ENCODE assay signal across 8 mouse cellular contexts in genomic region chr15:79803533-79804351, GRCm38 (mm10). TPM values are rescaled to one million over a fixed set of nuclear protein-coding genes. Genes with fewer than 3 reads are reported as not detected.
DNase-seq lines count a peak whose midpoint lies in the region; ATAC-seq lines count a peak whose summit lies in the region.

No protein-coding gene starts in this region.

- 5% methylated on average over 68 of the region's 81 CpGs for WGBS in lung, embryonic 16.5 days
- WGBS in heart, embryonic 15.5 days = 5% methylated on average over 81 of the region's 81 CpGs
- WGBS in limb, embryonic 15.5 days = 4% methylated on average over 81 of the region's 81 CpGs

- H3K4me2 ChIP-seq in lung, embryonic 16.5 days (ENCODE audit: low read depth, low read length) = peak overlapping the region; percentile 95
- H3K4me2 ChIP-seq in heart, embryonic 15.5 days = peak overlapping the region; percentile 97
- H3K4me2 ChIP-seq in limb, embryonic 15.5 days = peak overlapping the region; percentile 95

- H3K9ac ChIP-seq in lung, embryonic 16.5 days (ENCODE audit: low read length) = peak overlapping the region; percentile 66
- peak overlapping the region; percentile 63 for H3K9ac ChIP-seq in heart, embryonic 15.5 days
- peak overlapping the region; percentile 52 for H3K9ac ChIP-seq in limb, embryonic 15.5 days

- H3K27me3 ChIP-seq in lung, embryonic 16.5 days (ENCODE audit: control insufficient read depth, insufficient read depth, low read depth, low read length) = peaks cover 52% of the 10 kb centered on the region
- peaks cover 88% of the 10 kb centered on the region for H3K27me3 ChIP-seq in heart, embryonic 15.5 days
- peaks cover 87% of the 10 kb centered on the region for H3K27me3 ChIP-seq in limb, embryonic 15.5 days

- H3K9me3 ChIP-seq in lung, embryonic 16.5 days (ENCODE audit: control insufficient read depth, low read length) = no peaks in the 10 kb centered on the region
- no peaks in the 10 kb centered on the region for H3K9me3 ChIP-seq in heart, embryonic 15.5 days (replicated peaks)
- H3K9me3 ChIP-seq in limb, embryonic 15.5 days = no peaks in the 10 kb centered on the region

- DNase-seq in lung, postnatal 25 days (ENCODE audit: low spot score) = no peak
- peak; percentile 64 to 71 for DNase-seq in cerebellum, postnatal 25 days
- peak; percentile 25 for DNase-seq in retina, postnatal 7 days (ENCODE audit: low read depth, low spot score)
- DNase-seq in adipocyte (ENCODE audit: low spot score) = no peak
- no peak for DNase-seq in spleen, postnatal 36 days (ENCODE audit: low spot score in 2 of 2)

- H3K4me1 ChIP-seq in lung, embryonic 16.5 days (replicated peaks; ENCODE audit: control insufficient read depth, insufficient read depth, low read length) = peaks cover 11% of the 10 kb centered on the region; the same call in 1 of the 2 replicates
- peaks cover 19% of the 10 kb centered on the region for H3K4me1 ChIP-seq in heart, embryonic 15.5 days (replicated peaks)
- H3K4me1 ChIP-seq in limb, embryonic 15.5 days = peaks cover 22% of the 10 kb centered on the region

- peak; percentile 64 for ATAC-seq in lung, embryonic 16.5 days (ENCODE audit: low read depth)
- ATAC-seq in heart, embryonic 15.5 days (replicated peaks; ENCODE audit: insufficient number of reproducible peaks, insufficient read depth, low FRiP score, low read depth) = peak; percentile 66
- no peak for ATAC-seq in limb, embryonic 15.5 days (ENCODE audit: insufficient number of reproducible peaks, low FRiP score, low TSS enrichment, low read depth)

- peak overlapping the region; percentile 67 for H3K4me3 ChIP-seq in lung, embryonic 16.5 days (ENCODE audit: low read length)
- H3K4me3 ChIP-seq in heart, embryonic 15.5 days = peak overlapping the region; percentile 67
- H3K4me3 ChIP-seq in limb, embryonic 15.5 days = peak overlapping the region; percentile 68

- no peak overlapping the region for H3K27ac ChIP-seq in lung, embryonic 16.5 days (ENCODE audit: low read length)
- no peak overlapping the region for H3K27ac ChIP-seq in heart, embryonic 15.5 days
- no peak overlapping the region for H3K27ac ChIP-seq in limb, embryonic 15.5 days

- no peaks in the 10 kb centered on the region for H3K36me3 ChIP-seq in lung, embryonic 16.5 days (ENCODE audit: control insufficient read depth, insufficient read depth, low read length)
- H3K36me3 ChIP-seq in heart, embryonic 15.5 days = no peaks in the 10 kb centered on the region
- H3K36me3 ChIP-seq in limb, embryonic 15.5 days = no peaks in the 10 kb centered on the region

RNA-seq across cellular contexts. Expression of gene Nptxr, which starts 0.8 kb away (rescaled TPM):
- 2.2 and 2.4 TPM in 2 replicates for polyA plus RNA-seq in lung, embryonic 16.5 days (2015; fragmentation: Nextera tagmentation; extraction: Ambion mirVana)
- 1.8 and 3.6 TPM in 2 replicates for polyA plus RNA-seq in heart, embryonic 15.5 days (2015; fragmentation: Nextera tagmentation; extraction: Ambion mirVana)
- polyA plus RNA-seq in limb, embryonic 15.5 days (2015; fragmentation: Nextera tagmentation; extraction: Ambion mirVana) = 5.4 and 6.5 TPM in 2 replicates

RNA-seq across cellular contexts. Expression of gene Dnal4, which starts 26.1 kb away (rescaled TPM):
- polyA plus RNA-seq in lung, embryonic 16.5 days (2015; fragmentation: Nextera tagmentation; extraction: Ambion mirVana) = 66.9 and 72.1 TPM in 2 replicates
- 37.2 and 46.0 TPM in 2 replicates for polyA plus RNA-seq in heart, embryonic 15.5 days (2015; fragmentation: Nextera tagmentation; extraction: Ambion mirVana)
- polyA plus RNA-seq in limb, embryonic 15.5 days (2015; fragmentation: Nextera tagmentation; extraction: Ambion mirVana) = 67.1 and 70.2 TPM in 2 replicates

RNA-seq across cellular contexts. Expression of gene Npcd, which starts 30.3 kb away (rescaled TPM):
- 0.39 and 0.60 TPM in 2 replicates for polyA plus RNA-seq in lung, embryonic 16.5 days (2015; fragmentation: Nextera tagmentation; extraction: Ambion mirVana)
- polyA plus RNA-seq in heart, embryonic 15.5 days (2015; fragmentation: Nextera tagmentation; extraction: Ambion mirVana) = 0.27 TPM in 1 of 2 replicates, not detected in the other
- polyA plus RNA-seq in limb, embryonic 15.5 days (2015; fragmentation: Nextera tagmentation; extraction: Ambion mirVana) = 0.32 TPM in 1 of 2 replicates, not detected in the other

RNA-seq across cellular contexts. Expression of gene Cbx6, which starts 30.7 kb away (rescaled TPM):
- 73.5 and 80.7 TPM in 2 replicates for polyA plus RNA-seq in lung, embryonic 16.5 days (2015; fragmentation: Nextera tagmentation; extraction: Ambion mirVana)
- polyA plus RNA-seq in heart, embryonic 15.5 days (2015; fragmentation: Nextera tagmentation; extraction: Ambion mirVana) = 52.1 and 65.7 TPM in 2 replicates
- polyA plus RNA-seq in limb, embryonic 15.5 days (2015; fragmentation: Nextera tagmentation; extraction: Ambion mirVana) = 83.7 and 89.1 TPM in 2 replicates

Comparison
In these comparisons a context has a peak if more than half of its experiments do, and no peak if none do; other contexts are left out.
1. DNase-seq: peak in cerebellum, postnatal 25 days (2 of 2) and retina, postnatal 7 days (single experiment); none in lung, postnatal 25 days (single experiment), adipocyte (single experiment) and spleen, postnatal 36 days (0 of 2).
2. Peak in every context shown above with its lines, with median percentiles within 50 percentile points of each other: H3K4me2 ChIP-seq, H3K4me3 ChIP-seq and H3K9ac ChIP-seq.